Mouse (Mus musculus): ENCODE results near the gene Tmcc2. TPM values are rescaled to one million over a fixed set of nuclear protein-coding genes. Genes with fewer than 3 reads are reported as not detected.
"Not testable (repeated sequence)": the region's sequence is repeated elsewhere in the genome, so short reads cannot be mapped to it uniquely, and the experiment has no call there.

The Tmcc2 gene
- total RNA-seq, 2 experiments from 2014 or later: 2.9 to 5.5 TPM

GRCm38 (mm10) chr1:132370681-132371173 lies 20.4 kb downstream of the Tmcc2 start:
- peak; percentile 32 for ATAC-seq (replicated peaks; ENCODE audit: poor library complexity)

- ATAC-seq (replicated peaks; ENCODE audit: poor library complexity): peak; percentile 90
Measured at GRCm38 (mm10) chr1:132367692-132368506, 23.2 kb downstream of the Tmcc2 start.

GRCm38 (mm10) chr1:132366937-132367336 lies 24.1 kb downstream of the Tmcc2 start:
- ATAC-seq (replicated peaks; ENCODE audit: poor library complexity): no peak

GRCm38 (mm10) chr1:132366235-132366634 lies 24.8 kb downstream of the Tmcc2 start:
- ATAC-seq (replicated peaks; ENCODE audit: poor library complexity): no peak

- no peak for ATAC-seq (replicated peaks; ENCODE audit: poor library complexity)
Measured at GRCm38 (mm10) chr1:132365645-132366044, 25.4 kb downstream of the Tmcc2 start.

GRCm38 (mm10) chr1:132364896-132365557 lies 26.1 kb downstream of the Tmcc2 start:
- no peak for ATAC-seq (replicated peaks; ENCODE audit: poor library complexity)

GRCm38 (mm10) chr1:132364388-132364787 lies 26.7 kb downstream of the Tmcc2 start:
- ATAC-seq (replicated peaks; ENCODE audit: poor library complexity): no peak

- ATAC-seq (replicated peaks; ENCODE audit: poor library complexity): no peak
Measured at GRCm38 (mm10) chr1:132361959-132362358, 29.1 kb downstream of the Tmcc2 start.

GRCm38 (mm10) chr1:132356841-132357240 lies 34.2 kb downstream of the Tmcc2 start:
- ATAC-seq (replicated peaks; ENCODE audit: poor library complexity): no peak

GRCm38 (mm10) chr1:132355841-132356242 lies 35.2 kb downstream of the Tmcc2 start:
- ATAC-seq (replicated peaks; ENCODE audit: poor library complexity): peak; percentile 94

- no peak for ATAC-seq (replicated peaks; ENCODE audit: poor library complexity)
Measured at GRCm38 (mm10) chr1:132355162-132355601, 35.9 kb downstream of the Tmcc2 start.

GRCm38 (mm10) chr1:132354234-132354633 lies 36.8 kb downstream of the Tmcc2 start:
- ATAC-seq (replicated peaks; ENCODE audit: poor library complexity): no peak

- ATAC-seq (replicated peaks; ENCODE audit: poor library complexity): no peak
Measured at GRCm38 (mm10) chr1:132353389-132353788, 37.7 kb downstream of the Tmcc2 start.

GRCm38 (mm10) chr1:132351058-132351457 lies 40.0 kb downstream of the Tmcc2 start:
- no peak for ATAC-seq (replicated peaks; ENCODE audit: poor library complexity)

- ATAC-seq (replicated peaks; ENCODE audit: poor library complexity): not testable (repeated sequence)
Measured at GRCm38 (mm10) chr1:132349601-132350000, 41.5 kb downstream of the Tmcc2 start.

- ATAC-seq (replicated peaks; ENCODE audit: poor library complexity): not testable (repeated sequence)
Measured at GRCm38 (mm10) chr1:132349049-132349448, 42.0 kb downstream of the Tmcc2 start.

- no peak for ATAC-seq (replicated peaks; ENCODE audit: poor library complexity)
Measured at GRCm38 (mm10) chr1:132348401-132348800, 42.7 kb downstream of the Tmcc2 start.

- ATAC-seq (replicated peaks; ENCODE audit: poor library complexity): no peak
Measured at GRCm38 (mm10) chr1:132346951-132347350, 44.1 kb downstream of the Tmcc2 start.

GRCm38 (mm10) chr1:132346134-132346851 lies 44.8 kb downstream of the Tmcc2 start:
- no peak for ATAC-seq (replicated peaks; ENCODE audit: poor library complexity)

GRCm38 (mm10) chr1:132345514-132345913 lies 45.6 kb downstream of the Tmcc2 start:
- ATAC-seq (replicated peaks; ENCODE audit: poor library complexity): no peak

- no peak for ATAC-seq (replicated peaks; ENCODE audit: poor library complexity)
Measured at GRCm38 (mm10) chr1:132343656-132344055, 47.4 kb downstream of the Tmcc2 start.

All from megakaryocyte progenitor cell, adult 5-6 weeks (primary cell).